Mouse (Mus musculus) cerebral cortex, adult 2 months (tissue): ENCODE measurements around the gene Nsun3.

ENCODE experiments used
- WGBS: fragments of 180-500 bp; shearing (Covaris S2); methylation state at CpG from one replicate; pipeline ENCODE4 v1.1.7; 2018; 5-methylcytosine and 5-hydroxymethylcytosine counted together

The Nsun3 gene

GRCm38 (mm10) chr16:62753597-62753996 is 33.0 kb downstream of the Nsun3 start:
- 89% methylated on average over 1 of the region's 1 CpGs for WGBS

GRCm38 (mm10) chr16:62753079-62753478 is 33.5 kb downstream of the Nsun3 start:
- 51% methylated on average over 4 of the region's 4 CpGs for WGBS

- WGBS, result 45% methylated on average over 2 of the region's 2 CpGs
These were observed 40.7 kb downstream of the Nsun3 start for GRCm38 (mm10) chr16:62745875-62746274.

GRCm38 (mm10) chr16:62734359-62734758 is 52.3 kb downstream of the Nsun3 start:
- WGBS, result 97% methylated on average over 1 of the region's 1 CpGs

GRCm38 (mm10) chr16:62730291-62730690 is 56.3 kb downstream of the Nsun3 start:
- 83% methylated on average over 4 of the region's 4 CpGs for WGBS

GRCm38 (mm10) chr16:62729846-62730245 is 56.8 kb downstream of the Nsun3 start:
- 59% methylated on average over 3 of the region's 3 CpGs for WGBS

GRCm38 (mm10) chr16:62718255-62718654 is 68.4 kb downstream of the Nsun3 start:
- WGBS, result 88% methylated on average over 9 of the region's 11 CpGs

GRCm38 (mm10) chr16:62690436-62690835 is 96.2 kb downstream of the Nsun3 start:
- 49% methylated on average over 8 of the region's 8 CpGs for WGBS

- WGBS, result 49% methylated on average over 2 of the region's 2 CpGs
These were observed 100.5 kb downstream of the Nsun3 start for GRCm38 (mm10) chr16:62686073-62686472.

GRCm38 (mm10) chr16:62685494-62685893 is 101.1 kb downstream of the Nsun3 start:
- WGBS, result 61% methylated on average over 4 of the region's 4 CpGs
